Mouse (Mus musculus) ovary, adult 18-20 months (tissue): ENCODE data around the gene Ppp2r2c.

Experiments used
- DNase-seq: peaks from one replicate; pipeline ENCODE4 v3.0.0; 2022; ENCODE audit warnings: low spot score, mixed read lengths

Gene Ppp2r2c

GRCm38 (mm10) chr5:36870916-36871315 is 2.6 kb downstream of the Ppp2r2c start:
- no peak for DNase-seq

GRCm38 (mm10) chr5:36875956-36876355 is 7.6 kb downstream of the Ppp2r2c start:
- DNase-seq = no peak

- DNase-seq = no peak
These were observed 8.6 kb downstream of the Ppp2r2c start for GRCm38 (mm10) chr5:36876777-36877396.

- no peak for DNase-seq
These were observed 9.3 kb downstream of the Ppp2r2c start for GRCm38 (mm10) chr5:36877641-36878040.

- no peak for DNase-seq
These were observed 10.5 kb downstream of the Ppp2r2c start for GRCm38 (mm10) chr5:36878801-36879200.

GRCm38 (mm10) chr5:36880622-36881021 is 12.3 kb downstream of the Ppp2r2c start:
- no peak for DNase-seq

GRCm38 (mm10) chr5:36883516-36883915 is 15.2 kb downstream of the Ppp2r2c start:
- no peak for DNase-seq

GRCm38 (mm10) chr5:36885067-36885466 is 16.8 kb downstream of the Ppp2r2c start:
- DNase-seq = no peak

- DNase-seq = no peak
These were observed 17.3 kb downstream of the Ppp2r2c start for GRCm38 (mm10) chr5:36885595-36885994.

GRCm38 (mm10) chr5:36886298-36886697 is 18.0 kb downstream of the Ppp2r2c start:
- DNase-seq = no peak

- no peak for DNase-seq
These were observed 18.6 kb downstream of the Ppp2r2c start for GRCm38 (mm10) chr5:36886852-36887283.

GRCm38 (mm10) chr5:36887299-36887988 is 19.1 kb downstream of the Ppp2r2c start:
- no peak for DNase-seq

GRCm38 (mm10) chr5:36888501-36888900 is 20.2 kb downstream of the Ppp2r2c start:
- DNase-seq = no peak

- DNase-seq = no peak
These were observed 20.6 kb downstream of the Ppp2r2c start for GRCm38 (mm10) chr5:36888911-36889310.

- DNase-seq = no peak
These were observed 21.1 kb downstream of the Ppp2r2c start for GRCm38 (mm10) chr5:36889380-36889886.

- no peak for DNase-seq
These were observed 22.5 kb downstream of the Ppp2r2c start for GRCm38 (mm10) chr5:36890794-36891193.

GRCm38 (mm10) chr5:36891793-36892470 is 23.6 kb downstream of the Ppp2r2c start:
- DNase-seq = no peak

- no peak for DNase-seq
These were observed 24.9 kb downstream of the Ppp2r2c start for GRCm38 (mm10) chr5:36893263-36893662.

- no peak for DNase-seq
These were observed 25.8 kb downstream of the Ppp2r2c start for GRCm38 (mm10) chr5:36894070-36894469.

GRCm38 (mm10) chr5:36894604-36895368 is 26.5 kb downstream of the Ppp2r2c start:
- no peak for DNase-seq

GRCm38 (mm10) chr5:36895621-36896573 is 27.6 kb downstream of the Ppp2r2c start:
- no peak for DNase-seq
